Mouse (Mus musculus): ENCODE data around the gene Car10. TPM values are rescaled to one million over a fixed set of nuclear protein-coding genes. Genes with fewer than 3 reads are reported as not detected.

The Car10 gene
- polyA plus RNA-seq, 1 experiment from 2014 or later = 0.75 TPM

DNA sequence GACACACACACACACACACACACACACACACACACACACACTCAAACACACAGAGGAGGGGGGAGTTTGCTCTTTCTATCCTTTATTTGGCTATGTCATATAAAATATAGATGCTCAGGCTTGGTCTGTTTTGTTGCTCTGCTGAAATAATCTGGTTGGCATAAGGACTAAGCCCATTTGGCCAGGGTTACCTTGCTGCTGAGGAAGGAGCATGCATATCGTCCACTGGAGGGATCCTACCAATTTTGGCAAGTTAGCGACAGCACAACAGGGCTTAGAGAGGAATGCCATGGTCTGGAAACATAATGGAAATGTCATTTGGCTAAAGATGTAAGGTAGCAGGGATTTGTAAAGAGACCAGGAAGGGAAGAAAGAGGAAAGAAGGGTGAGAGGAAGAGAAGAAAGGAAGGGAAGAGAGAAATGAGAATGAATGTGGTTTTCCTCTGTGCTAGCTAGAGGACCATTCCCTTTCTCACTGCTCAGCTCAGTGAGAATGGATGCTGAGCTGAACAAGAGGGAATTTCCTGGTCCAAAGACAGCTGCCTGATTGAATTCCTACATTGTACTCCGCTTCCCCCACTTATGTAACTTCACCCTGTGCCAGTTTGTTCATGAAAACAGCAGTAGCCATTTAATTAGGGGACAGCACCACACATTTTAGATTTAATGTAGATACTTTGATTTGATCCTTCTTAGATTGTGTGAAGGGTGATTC lies 5.4 kb downstream of the Car10 start:
- 65% methylated on average over 3 of the region's 3 CpGs for WGBS
- no peaks in the 10 kb centered on the region for H3K9me3 ChIP-seq
- peaks cover 15% of the 10 kb centered on the region for H3K4me1 ChIP-seq
- H3K27ac ChIP-seq = no peak overlapping the region
- H3K4me3 ChIP-seq = no peak overlapping the region
- no peak for ATAC-seq (ENCODE audit: low FRiP score, low read depth)
- peaks cover 56% of the 10 kb centered on the region for H3K27me3 ChIP-seq
- no peak overlapping the region for H3K9ac ChIP-seq
- H3K4me2 ChIP-seq (replicated peaks) = no peak overlapping the region
- no peaks in the 10 kb centered on the region for H3K36me3 ChIP-seq

DNA sequence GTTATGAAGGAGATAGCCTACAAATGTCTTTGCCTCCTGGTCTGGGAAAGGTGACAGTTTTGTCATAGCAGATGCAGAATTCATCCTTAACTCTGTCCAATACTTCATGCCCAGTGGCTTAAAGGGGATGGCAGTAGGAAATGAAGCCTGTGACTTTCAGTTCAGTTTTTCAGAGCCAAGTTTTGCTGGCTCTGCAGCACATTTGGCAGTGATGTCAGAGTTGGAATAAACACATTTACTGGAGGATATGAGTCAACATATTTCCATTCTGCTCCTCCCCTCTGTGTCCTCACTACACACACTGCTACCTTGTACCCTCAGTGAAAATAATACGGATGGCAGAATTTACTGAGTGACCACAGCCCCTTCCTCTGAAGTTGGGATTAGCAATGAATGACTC lies 11.6 kb downstream of the Car10 start:
- H3K9ac ChIP-seq = no peak overlapping the region
- no peaks in the 10 kb centered on the region for H3K4me1 ChIP-seq
- H3K4me3 ChIP-seq = no peak overlapping the region
- no peak overlapping the region for H3K4me2 ChIP-seq (replicated peaks)
- H3K27me3 ChIP-seq = 0 out of 2 replicates have a peak, but pooled peaks cover under 1% of the 10 kb centered on the region
- H3K9me3 ChIP-seq = no peaks in the 10 kb centered on the region
- 74% methylated on average over 1 of the region's 1 CpGs for WGBS
- no peak for ATAC-seq (ENCODE audit: low FRiP score, low read depth)
- H3K27ac ChIP-seq = no peak overlapping the region
- H3K36me3 ChIP-seq = no peaks in the 10 kb centered on the region

DNA sequence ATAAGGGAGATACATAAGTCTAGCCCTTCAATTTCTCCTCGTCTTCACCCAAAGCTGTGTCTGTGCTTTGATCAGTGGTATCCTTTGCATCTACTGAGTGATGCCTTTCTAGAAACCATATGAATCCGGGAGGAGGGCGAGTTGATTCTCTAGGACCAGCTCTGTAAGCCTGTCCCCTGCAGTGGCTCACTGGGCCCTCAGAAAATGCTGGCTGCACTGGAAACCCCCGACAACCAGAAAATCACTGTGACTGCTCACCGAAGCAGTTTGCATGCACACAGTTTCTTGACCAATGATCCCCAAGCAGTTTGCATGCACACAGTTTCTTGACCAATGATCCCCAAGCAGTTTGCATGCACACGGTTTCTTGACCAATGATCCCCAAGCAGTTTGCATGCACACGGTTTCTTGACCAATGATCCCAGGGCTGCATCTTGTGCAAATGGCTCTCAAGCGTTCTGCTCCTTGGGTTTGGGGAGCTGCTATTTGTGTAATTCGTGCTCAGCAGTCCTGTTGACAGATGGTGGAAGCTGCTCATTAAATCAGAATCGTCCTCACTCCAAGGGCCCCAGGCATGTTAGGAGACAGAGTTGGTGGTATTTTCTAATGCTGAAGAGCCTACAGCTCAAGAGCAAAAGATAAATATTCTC lies 23.1 kb downstream of the Car10 start:
- no peak for ATAC-seq (ENCODE audit: low FRiP score, low read depth)
- Histone ChIP-seq H3K27ac (no peak overlapping the region), H3K36me3 (no peaks in the 10 kb centered on the region), H3K4me3 (no peak overlapping the region), H3K27me3 (no peaks in the 10 kb centered on the region), H3K4me1 (no peaks in the 10 kb centered on the region), H3K4me2 (replicated peaks) (no peak overlapping the region), H3K9me3 (no peaks in the 10 kb centered on the region), H3K9ac (no peak overlapping the region)
- 72% methylated on average over 10 of the region's 10 CpGs for WGBS

DNA sequence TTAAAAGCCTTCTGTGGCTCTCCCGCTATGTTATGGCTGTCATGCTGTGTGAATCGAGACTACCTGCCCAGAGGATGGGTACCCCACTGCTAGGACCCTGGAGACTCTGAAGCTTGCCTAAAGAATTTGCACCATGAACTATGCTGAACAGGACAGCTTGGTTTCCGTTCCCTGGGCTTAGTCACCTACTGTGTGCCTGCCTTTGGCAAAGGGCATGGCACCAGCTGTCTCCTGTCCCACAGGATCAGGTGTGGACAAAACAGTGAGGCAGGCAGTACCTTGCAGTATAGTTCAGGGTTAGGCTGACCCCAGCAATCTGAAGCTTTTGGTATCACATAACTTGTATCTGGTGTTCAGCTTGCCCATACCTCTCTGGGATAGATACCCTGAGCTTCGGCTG lies 25.9 kb downstream of the Car10 start:
- WGBS = 77% methylated on average over 4 of the region's 4 CpGs
- H3K9me3 ChIP-seq = no peaks in the 10 kb centered on the region
- no peak overlapping the region for H3K9ac ChIP-seq
- H3K36me3 ChIP-seq = no peaks in the 10 kb centered on the region
- H3K4me1 ChIP-seq = no peaks in the 10 kb centered on the region
- ATAC-seq (ENCODE audit: low FRiP score, low read depth) = no peak
- no peak overlapping the region for H3K4me2 ChIP-seq (replicated peaks)
- H3K27me3 ChIP-seq = no peaks in the 10 kb centered on the region
- H3K27ac ChIP-seq = no peak overlapping the region
- H3K4me3 ChIP-seq = no peak overlapping the region

DNA sequence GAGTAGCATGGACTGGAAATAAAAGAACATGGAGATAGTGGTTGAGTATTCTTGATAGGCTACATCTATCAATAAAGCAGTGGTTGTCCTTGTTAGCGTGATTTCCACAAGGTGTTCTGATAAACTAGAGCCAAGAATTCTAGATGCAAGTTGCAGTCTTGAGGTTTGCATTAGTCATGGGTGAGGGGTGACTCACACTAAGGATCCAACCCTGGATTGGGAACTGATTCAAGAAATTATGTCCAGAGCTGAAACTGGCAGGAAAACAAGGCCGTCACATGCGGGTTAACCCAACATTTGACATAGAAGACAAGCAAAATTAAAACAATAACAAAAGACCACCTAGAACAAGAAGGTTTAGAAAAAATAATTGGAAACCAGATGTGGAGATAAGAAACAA lies 28.6 kb downstream of the Car10 start:
- no peak overlapping the region for H3K27ac ChIP-seq
- ATAC-seq (ENCODE audit: low FRiP score, low read depth) = no peak
- H3K4me1 ChIP-seq = no peaks in the 10 kb centered on the region
- no peaks in the 10 kb centered on the region for H3K9me3 ChIP-seq
- no peaks in the 10 kb centered on the region for H3K36me3 ChIP-seq
- H3K4me2 ChIP-seq (replicated peaks) = no peak overlapping the region
- H3K4me3 ChIP-seq = no peak overlapping the region
- H3K27me3 ChIP-seq = no peaks in the 10 kb centered on the region
- H3K9ac ChIP-seq = no peak overlapping the region
- WGBS = 88% methylated on average over 3 of the region's 3 CpGs

DNA sequence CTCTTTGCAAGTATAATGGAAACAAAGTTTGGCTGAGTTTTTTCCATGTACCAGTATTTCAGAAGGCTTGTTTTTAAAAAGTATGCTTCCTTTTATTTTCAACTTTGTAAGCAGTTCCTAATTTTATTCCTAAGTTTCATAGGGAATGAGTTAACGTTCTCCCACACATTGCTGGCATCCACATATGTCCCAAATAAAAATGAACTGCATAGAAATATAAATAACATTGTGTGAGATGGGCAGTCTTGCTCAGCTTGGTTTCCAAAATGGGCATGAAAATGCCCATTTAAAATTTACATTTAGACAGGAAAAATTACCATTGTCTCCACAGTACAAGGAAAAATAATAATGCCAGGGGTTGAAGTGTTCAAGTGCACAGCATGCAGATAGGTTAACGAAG lies 30.7 kb downstream of the Car10 start:
- Histone ChIP-seq H3K9ac (no peak overlapping the region), H3K9me3 (no peaks in the 10 kb centered on the region), H3K4me3 (no peak overlapping the region), H3K27ac (no peak overlapping the region), H3K36me3 (no peaks in the 10 kb centered on the region), H3K4me1 (no peaks in the 10 kb centered on the region), H3K4me2 (replicated peaks) (no peak overlapping the region), H3K27me3 (no peaks in the 10 kb centered on the region)
- ATAC-seq (ENCODE audit: low FRiP score, low read depth) = no peak
- WGBS = 77% methylated on average over 2 of the region's 2 CpGs

DNA sequence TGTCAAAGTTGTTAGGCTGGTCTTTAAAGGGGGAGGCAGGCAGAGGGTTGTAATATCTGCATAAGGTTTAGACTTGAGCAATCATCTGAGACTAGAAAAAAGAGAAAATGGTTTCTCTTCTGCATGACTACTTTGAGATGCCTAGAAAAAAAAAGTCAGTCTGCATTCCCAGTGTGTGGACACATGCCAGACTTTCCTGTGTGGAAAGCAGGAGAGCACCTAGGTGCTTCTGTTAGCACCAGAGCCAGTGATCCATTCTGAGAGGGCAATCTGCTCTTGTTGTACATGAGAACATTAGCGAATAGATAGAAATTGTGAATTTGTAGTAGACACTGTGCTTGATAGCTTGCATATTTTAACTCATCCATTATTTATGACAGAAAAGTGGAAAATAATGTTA lies 40.0 kb downstream of the Car10 start:
- Histone ChIP-seq H3K27me3 (no peaks in the 10 kb centered on the region), H3K36me3 (no peaks in the 10 kb centered on the region), H3K4me2 (replicated peaks) (no peak overlapping the region), H3K4me1 (no peaks in the 10 kb centered on the region), H3K27ac (no peak overlapping the region), H3K9me3 (no peaks in the 10 kb centered on the region), H3K4me3 (no peak overlapping the region), H3K9ac (no peak overlapping the region)
- WGBS = 82% methylated on average over 1 of the region's 1 CpGs
- no peak for ATAC-seq (ENCODE audit: low FRiP score, low read depth)

DNA sequence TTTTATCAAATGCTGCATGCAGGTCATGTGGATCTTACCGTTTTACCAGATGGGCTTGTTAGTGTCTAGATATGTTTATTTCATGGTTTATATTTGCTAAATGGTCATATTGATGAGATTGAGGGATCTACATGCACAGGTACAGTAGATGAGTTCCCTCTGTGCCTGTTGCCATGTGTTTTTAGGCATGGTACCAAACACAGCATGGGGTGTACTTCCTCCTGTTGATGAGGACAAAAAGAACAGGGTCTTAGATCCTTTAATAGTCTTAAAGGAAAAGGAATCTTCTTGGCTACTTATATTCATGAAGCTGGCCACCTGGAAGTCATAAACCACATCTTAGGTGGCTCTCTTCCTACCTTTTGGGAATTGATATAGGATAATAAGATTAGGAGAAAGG lies 43.9 kb downstream of the Car10 start:
- Histone ChIP-seq H3K4me2 (replicated peaks) (no peak overlapping the region), H3K9me3 (no peaks in the 10 kb centered on the region), H3K27ac (no peak overlapping the region), H3K4me1 (no peaks in the 10 kb centered on the region), H3K4me3 (no peak overlapping the region), H3K27me3 (no peaks in the 10 kb centered on the region), H3K36me3 (no peaks in the 10 kb centered on the region), H3K9ac (no peak overlapping the region)
- WGBS = 73% methylated on average over 1 of the region's 1 CpGs
- no peak for ATAC-seq (ENCODE audit: low FRiP score, low read depth)

DNA sequence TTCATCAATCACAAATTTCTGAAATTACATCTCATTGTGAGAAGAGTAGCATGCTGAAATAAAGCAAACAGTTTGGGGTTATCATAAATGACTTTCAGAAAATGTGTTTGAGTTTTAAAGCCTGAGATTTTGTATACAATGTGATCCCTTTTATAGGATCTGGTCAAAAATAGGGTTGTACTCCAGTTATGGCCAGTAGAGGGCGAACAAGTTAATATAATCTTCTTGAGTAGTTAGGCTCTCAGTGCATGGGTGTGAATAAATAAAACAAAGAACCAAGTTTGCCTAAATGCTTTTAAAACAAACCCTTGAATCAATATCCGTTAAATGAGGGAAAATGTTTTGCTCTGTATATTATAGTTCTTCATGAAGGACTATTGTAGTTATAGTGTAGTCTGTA lies 46.7 kb downstream of the Car10 start:
- WGBS = 17% methylated on average over 2 of the region's 2 CpGs

DNA sequence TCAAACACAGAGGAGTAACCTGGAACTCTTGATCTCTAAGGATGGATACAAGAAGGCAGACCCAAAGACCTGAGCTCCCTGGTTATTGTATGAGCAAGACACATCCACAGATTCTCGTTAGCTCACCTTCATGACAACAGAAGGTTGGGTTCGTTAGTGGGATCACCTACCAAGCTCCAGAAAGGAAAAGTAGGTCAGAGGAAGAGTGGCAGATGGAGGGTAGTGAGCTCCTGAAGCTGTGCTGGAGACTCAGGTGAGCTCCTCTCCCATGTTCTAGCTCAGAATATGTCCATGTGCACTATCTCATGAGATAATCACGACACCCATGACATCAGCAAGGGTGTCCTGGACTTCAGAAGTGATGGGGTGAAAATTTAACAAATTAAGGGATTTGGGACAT lies 57.1 kb downstream of the Car10 start:
- Histone ChIP-seq H3K27me3 (no peaks in the 10 kb centered on the region), H3K36me3 (no peaks in the 10 kb centered on the region), H3K4me2 (replicated peaks) (no peak overlapping the region), H3K4me1 (no peaks in the 10 kb centered on the region), H3K9me3 (no peaks in the 10 kb centered on the region), H3K27ac (no peak overlapping the region), H3K4me3 (no peak overlapping the region), H3K9ac (no peak overlapping the region)
- 60% methylated on average over 3 of the region's 3 CpGs for WGBS
- ATAC-seq (ENCODE audit: low FRiP score, low read depth) = no peak

More for the DNA sequence above, 46.7 kb downstream of the Car10 start:
- H3K4me3 ChIP-seq = no peak overlapping the region
- no peaks in the 10 kb centered on the region for H3K27me3 ChIP-seq
- no peak overlapping the region for H3K4me2 ChIP-seq (replicated peaks)
- no peak overlapping the region for H3K9ac ChIP-seq
- H3K27ac ChIP-seq = no peak overlapping the region
- H3K36me3 ChIP-seq = no peaks in the 10 kb centered on the region
- no peaks in the 10 kb centered on the region for H3K9me3 ChIP-seq
- H3K4me1 ChIP-seq = no peaks in the 10 kb centered on the region
- ATAC-seq (ENCODE audit: low FRiP score, low read depth) = no peak

DNA sequence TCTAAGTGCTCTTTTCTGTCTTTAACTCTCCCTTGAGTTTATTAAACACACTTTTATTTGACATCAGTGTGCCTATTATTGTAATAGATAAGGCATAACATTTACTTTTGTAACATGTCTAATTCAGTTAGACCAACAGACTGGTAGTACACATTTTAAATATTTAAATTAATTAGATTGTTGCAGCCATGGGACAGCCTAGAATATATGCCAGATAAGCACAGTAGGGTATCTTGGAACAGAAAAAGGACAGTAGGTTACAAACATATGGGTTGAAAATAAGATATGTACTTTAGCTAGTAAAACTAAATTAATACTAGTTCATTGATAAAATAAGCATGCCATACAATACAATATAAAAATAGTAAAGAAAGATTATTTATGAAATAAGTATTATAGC lies 74.6 kb downstream of the Car10 start:
- Histone ChIP-seq H3K9me3 (no peaks in the 10 kb centered on the region), H3K36me3 (no peaks in the 10 kb centered on the region), H3K4me2 (replicated peaks) (no peak overlapping the region), H3K27me3 (no peaks in the 10 kb centered on the region), H3K4me3 (no peak overlapping the region), H3K4me1 (no peaks in the 10 kb centered on the region), H3K9ac (no peak overlapping the region), H3K27ac (no peak overlapping the region)
- no peak for ATAC-seq (ENCODE audit: low FRiP score, low read depth)

DNA sequence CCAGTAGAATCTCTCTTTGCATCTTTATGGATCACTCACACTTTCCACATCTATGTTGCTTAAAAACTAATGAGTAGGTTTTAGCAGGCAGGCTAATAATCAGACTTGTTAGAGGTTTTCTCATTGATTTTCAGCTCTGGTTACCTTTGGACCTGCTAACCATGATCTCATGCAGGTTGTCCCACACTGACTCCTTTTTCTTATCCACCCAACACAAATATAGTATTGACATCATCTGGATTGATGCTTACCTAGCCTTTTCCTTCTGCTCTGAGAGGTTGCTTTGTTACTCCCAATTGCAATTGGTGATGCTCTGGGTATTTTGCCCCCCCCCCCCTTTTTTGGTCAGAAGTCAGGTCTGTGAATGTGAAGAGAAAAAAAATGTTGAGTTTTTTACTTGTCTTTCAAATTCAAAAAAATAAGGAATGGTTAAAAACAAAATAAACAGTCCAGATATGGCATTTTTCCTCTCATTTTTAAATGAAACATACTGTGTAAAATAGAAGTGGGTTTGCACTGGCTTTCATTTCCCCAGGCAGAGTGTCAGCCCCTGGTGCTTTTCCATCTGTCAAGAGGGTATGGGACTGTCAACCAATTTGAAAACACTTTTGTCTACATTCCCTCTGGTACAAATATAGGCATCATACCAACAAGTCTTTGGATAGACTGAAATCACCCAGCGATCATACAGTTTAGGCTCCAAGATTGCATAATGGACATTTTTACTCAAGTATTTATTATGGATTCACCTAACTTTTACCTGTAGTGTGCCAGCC lies 75.9 kb downstream of the Car10 start:
- no peak overlapping the region for H3K4me3 ChIP-seq
- no peak for ATAC-seq (ENCODE audit: low FRiP score, low read depth)
- 100% methylated on average over 1 of the region's 1 CpGs for WGBS
- no peaks in the 10 kb centered on the region for H3K4me1 ChIP-seq
- H3K9me3 ChIP-seq = no peaks in the 10 kb centered on the region
- H3K27ac ChIP-seq = no peak overlapping the region
- H3K36me3 ChIP-seq = no peaks in the 10 kb centered on the region
- H3K4me2 ChIP-seq (replicated peaks) = no peak overlapping the region
- H3K9ac ChIP-seq = no peak overlapping the region
- H3K27me3 ChIP-seq = no peaks in the 10 kb centered on the region

Data from limb, embryonic 13.5 days (tissue).